Mouse (Mus musculus) B cell, adult 62 days (primary cell): ENCODE data around the gene Zfp672. TPM values are rescaled to one million over a fixed set of nuclear protein-coding genes. Genes with fewer than 3 reads are reported as not detected.

Source experiments
- total RNA-seq: library from RNA; stranded (reverse); gene quantifications from 4 replicates; pipeline ENCODE4 v1.2.4, GENCODE M21; 2023

Zfp672 gene
- total RNA-seq = 30.6 to 35.1 TPM (median 33.0 TPM) in 4 replicates

GRCm38 (mm10) chr11:58330276-58331148 is at the start of gene Zfp672, which contains the start of gene Sh3bp5l:
TSS of gene Zfp672 (minus strand) at chr11:58330339.
TSS of gene Sh3bp5l (plus strand) at chr11:58330724.

GRCm38 (mm10) chr11:58378763-58379278 is 48.7 kb upstream of the Zfp672 start, which contains the start of gene Lypd8:
TSS of gene Lypd8 (plus strand) at chr11:58379043.

GRCm38 (mm10) chr11:58306860-58307308 is 23.3 kb downstream of the Zfp672 start, which contains the start of gene Zfp692:
TSS of gene Zfp692 (plus strand) at chr11:58307069.

GRCm38 (mm10) chr11:58274572-58274971 is 55.6 kb downstream of the Zfp672 start, which contains the start of gene 4930438A08Rik:
TSS of gene 4930438A08Rik (plus strand) at chr11:58274799.

Other genes with a start within 250 kb of the Zfp672 start
- gene Gm12248, start 237.2 kb downstream of the Zfp672 start, total RNA-seq = not detected in 4 replicates
- gene Cnot8, start 226.2 kb downstream of the Zfp672 start, total RNA-seq = 54.6 to 55.8 TPM (median 54.8 TPM) in 4 replicates
- gene Gemin5, start 161.8 kb downstream of the Zfp672 start, total RNA-seq = 18.9 to 21.6 TPM (median 21.0 TPM) in 4 replicates
- gene Mrpl22, start 158.7 kb downstream of the Zfp672 start, total RNA-seq = 20.1 to 24.9 TPM (median 20.9 TPM) in 4 replicates
- 14.5 to 18.3 TPM (median 15.9 TPM) in 4 replicates for gene Igtp, start 130.8 kb downstream of the Zfp672 start, total RNA-seq
- 5.5 to 7.1 TPM (median 6.5 TPM) in 4 replicates for gene Irgm2, start 130.7 kb downstream of the Zfp672 start, total RNA-seq
- gene 4930438A08Rik, start 55.5 kb downstream of the Zfp672 start, total RNA-seq = not detected in 4 replicates
- 28.3 to 34.6 TPM (median 29.4 TPM) in 4 replicates for gene Zfp692, start 23.3 kb downstream of the Zfp672 start, total RNA-seq
- 21.8 to 27.3 TPM (median 23.7 TPM) in 4 replicates for gene Sh3bp5l, start 385 bp upstream of the Zfp672 start, total RNA-seq
- not detected in 4 replicates for gene Lypd8, start 48.7 kb upstream of the Zfp672 start, total RNA-seq
- not detected in 4 replicates for gene 1810065E05Rik, start 90.8 kb upstream of the Zfp672 start, total RNA-seq
- gene Gm12253, start 102.2 kb upstream of the Zfp672 start, total RNA-seq = not detected in 4 replicates
- not detected in 4 replicates for gene Lypd9, start 122.6 kb upstream of the Zfp672 start, total RNA-seq
- gene Olfr30, start 131.9 kb upstream of the Zfp672 start, total RNA-seq = not detected in 4 replicates
- gene Olfr332, start 162.2 kb upstream of the Zfp672 start, total RNA-seq = not detected in 4 replicates
- gene Olfr331, start 172.2 kb upstream of the Zfp672 start, total RNA-seq = not detected in 4 replicates
- gene Olfr330, start 204.5 kb upstream of the Zfp672 start, total RNA-seq = not detected in 4 replicates
- gene Olfr329-ps, start 216.1 kb upstream of the Zfp672 start, total RNA-seq = not detected in 4 replicates
- gene Olfr328, start 225.3 kb upstream of the Zfp672 start, total RNA-seq = 0.18 to 0.48 TPM (median 0.25 TPM) in 4 replicates
- gene Olfr224, start 240.2 kb upstream of the Zfp672 start, total RNA-seq = not detected in 4 replicates
- gene Olfr325, start 247.4 kb upstream of the Zfp672 start, total RNA-seq = not detected in 4 replicates